Mouse (Mus musculus) liver, embryonic 14.5 days (tissue): ENCODE results near the gene 1810046K07Rik.

Source experiments
- CTCF ChIP-seq: IDR thresholded peaks from 2 replicates; pipeline ENCODE4 v1.5.1; 2016; ENCODE audit warnings: antibody characterized with exemption, low read depth, control low read depth
- EP300 ChIP-seq: IDR thresholded peaks from 2 replicates; pipeline ENCODE4 v1.6.1; 2016; ENCODE audit warnings: antibody characterized with exemption, low read depth

DNA sequence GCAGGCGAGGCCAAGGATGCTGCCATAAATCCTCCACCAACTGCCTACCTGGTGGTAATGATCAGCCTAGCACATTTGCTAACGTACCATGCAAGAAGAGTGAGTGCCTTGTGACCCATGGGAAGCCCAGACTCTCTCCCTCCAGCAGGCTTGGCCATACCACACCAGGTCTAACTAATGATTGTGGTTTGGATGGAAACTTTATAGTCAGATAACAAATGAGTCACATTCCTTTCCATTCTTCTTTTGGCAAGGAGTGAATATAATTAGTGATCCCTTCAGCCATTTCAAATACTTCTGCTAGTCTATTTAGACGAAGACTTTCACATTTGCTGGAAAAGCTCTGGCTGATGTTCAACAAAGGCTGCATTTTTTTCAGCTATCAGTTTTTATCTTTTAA is 40.8 kb upstream of the 1810046K07Rik start:
- TF ChIP-seq CTCF = no peak
- TF ChIP-seq EP300 = no peak
